Mouse (Mus musculus) midbrain, embryonic 15.5 days (tissue): ENCODE measurements around the gene Zfp385b. TPM values are rescaled to one million over a fixed set of nuclear protein-coding genes. Genes with fewer than 3 reads are reported as not detected.
A peak's percentile ranks its signal among the peaks of the same experiment; 100 is the strongest.

Experiments used
- ATAC-seq: fragments of 200-750 bp; cut with Nextera tagmentation; replicated peaks from 2 replicates; pipeline ENCODE4 v1.8.0; 2017; ENCODE audit warnings: moderate TSS enrichment
- H3K27ac ChIP-seq: fragments of 300-500 bp; sonication (generic); 2 replicates; pipeline ENCODE4 v1.5.1; 2015; ENCODE audit warnings: mild to moderate bottlenecking, inconsistent platforms
- H3K27me3 ChIP-seq: fragments of 300-500 bp; sonication (generic); replicated peaks from 2 replicates; pipeline ENCODE4 v1.6.1; 2015; ENCODE audit warnings: inconsistent platforms
- H3K36me3 ChIP-seq: fragments of 300-500 bp; sonication (generic); replicated peaks from 2 replicates; pipeline ENCODE4 v1.6.1; 2015; ENCODE audit warnings: inconsistent platforms
- H3K4me1 ChIP-seq: fragments of 300-500 bp; sonication (generic); 2 replicates; pipeline ENCODE4 v1.6.1; 2015; ENCODE audit warnings: inconsistent platforms
- H3K4me2 ChIP-seq: fragments of 300-500 bp; sonication (generic); 2 replicates; pipeline ENCODE4 v1.6.1; 2015; ENCODE audit warnings: inconsistent platforms, mild to moderate bottlenecking, moderate library complexity
- H3K4me3 ChIP-seq: fragments of 300-500 bp; sonication (generic); 2 replicates; pipeline ENCODE4 v1.5.1; 2015; ENCODE audit warnings: mild to moderate bottlenecking, inconsistent platforms
- H3K9ac ChIP-seq: fragments of 300-500 bp; sonication (generic); 2 replicates; pipeline ENCODE4 v1.6.1; 2015; ENCODE audit warnings: mild to moderate bottlenecking, inconsistent platforms
- H3K9me3 ChIP-seq: fragments of 300-500 bp; sonication (generic); 2 replicates; pipeline ENCODE4 v1.6.1; 2016; ENCODE audit warnings: inconsistent platforms
- whole genome bisulfite sequencing: fragments of 180-500 bp; shearing (Covaris S2); methylation state at CpG from one replicate; pipeline ENCODE4 v1.1.7; 2015; ENCODE audit warnings: mixed read lengths; 5-methylcytosine and 5-hydroxymethylcytosine counted together
- polyA plus RNA-seq: library from polyadenylated mRNA; unstranded; fragments of >200 nt; fragmentation: Nextera tagmentation; extraction: Ambion mirVana; gene quantifications from 2 replicates; pipeline ENCODE4 v1.2.1, GENCODE M21; 2015

Zfp385b gene
- polyA plus RNA-seq, 1 experiment from 2014 or later, result 13.2 TPM

DNA sequence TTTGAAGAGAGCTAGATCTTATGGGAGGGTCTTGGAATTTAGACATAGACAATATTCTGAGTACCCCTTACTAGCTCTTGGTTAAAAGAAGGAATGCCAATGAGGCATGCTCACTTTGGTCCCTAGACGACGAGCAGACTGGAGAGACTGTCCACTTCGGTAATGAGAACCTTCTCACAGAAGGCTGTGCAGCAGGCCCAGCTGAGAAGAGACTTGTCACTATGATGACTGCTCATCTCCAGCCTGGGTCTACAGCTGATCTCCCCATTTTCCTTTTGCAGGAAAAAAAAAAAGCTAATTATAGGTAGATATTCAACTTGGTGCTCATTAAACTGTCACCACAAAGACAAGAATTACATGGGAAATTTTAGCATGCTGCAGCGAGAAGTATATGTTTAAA is 262.5 kb downstream of the Zfp385b start:
- Histone ChIP-seq H3K4me2 (no peak overlapping the region), H3K27ac (no peak overlapping the region), H3K9me3 (no peaks in the 10 kb centered on the region), H3K4me3 (no peak overlapping the region), H3K9ac (no peak overlapping the region), H3K27me3 (no peaks in the 10 kb centered on the region), H3K4me1 (no peaks in the 10 kb centered on the region), H3K36me3 (no peaks in the 10 kb centered on the region)
- WGBS, result 80% methylated on average over 4 of the region's 4 CpGs
- ATAC-seq, result no peak

DNA sequence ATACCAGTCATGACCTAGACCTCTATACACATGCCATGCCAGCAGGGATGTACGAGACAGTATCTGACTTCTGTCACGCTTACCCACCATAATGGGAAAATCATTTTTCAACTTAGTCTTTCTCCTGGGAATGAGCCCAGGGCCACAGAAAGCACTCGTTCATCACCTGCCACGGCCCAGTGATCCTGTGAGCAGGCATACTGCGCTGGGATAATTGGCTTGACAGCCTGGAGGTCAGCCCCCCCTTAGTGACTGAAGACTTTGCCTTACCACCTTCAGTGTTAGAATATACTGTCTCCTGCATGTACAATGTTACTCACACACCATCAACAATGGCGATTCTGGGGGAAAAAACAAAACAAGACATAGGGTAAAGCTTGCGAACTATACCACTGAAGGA is 263.5 kb downstream of the Zfp385b start:
- H3K4me2 ChIP-seq, result no peak overlapping the region
- H3K9ac ChIP-seq, result no peak overlapping the region
- H3K4me1 ChIP-seq, result no peaks in the 10 kb centered on the region
- ATAC-seq, result no peak
- H3K27ac ChIP-seq, result no peak overlapping the region
- H3K4me3 ChIP-seq, result no peak overlapping the region
- 55% methylated on average over 7 of the region's 7 CpGs for WGBS
- no peaks in the 10 kb centered on the region for H3K36me3 ChIP-seq
- no peaks in the 10 kb centered on the region for H3K9me3 ChIP-seq
- H3K27me3 ChIP-seq, result no peaks in the 10 kb centered on the region

DNA sequence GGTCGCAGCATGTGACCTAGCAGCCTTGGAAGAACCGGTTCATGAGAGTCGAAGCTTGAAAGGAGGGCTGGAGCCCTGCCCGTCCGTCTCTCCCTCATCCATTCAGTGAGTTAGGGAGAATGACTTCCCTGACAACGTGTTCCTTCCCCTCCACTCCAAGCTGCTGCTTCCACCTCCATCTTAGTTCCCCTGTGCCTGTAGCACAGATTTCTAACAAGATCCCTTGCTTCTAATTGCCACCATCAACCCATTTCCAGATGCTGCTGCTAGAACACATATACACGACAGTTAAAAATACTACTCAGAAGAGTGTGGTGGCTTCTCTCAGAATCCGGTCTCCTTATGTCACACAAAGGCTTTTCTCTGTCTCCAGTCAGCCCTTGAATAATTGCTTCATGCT is 266.8 kb downstream of the Zfp385b start:
- 0 out of 2 replicates have a peak, but pooled peaks have one; percentile 45 for ATAC-seq
- no peaks in the 10 kb centered on the region for H3K36me3 ChIP-seq
- H3K4me2 ChIP-seq, result no peak overlapping the region
- H3K27ac ChIP-seq, result no peak overlapping the region
- no peaks in the 10 kb centered on the region for H3K27me3 ChIP-seq
- no peak overlapping the region for H3K9ac ChIP-seq
- H3K4me1 ChIP-seq, result no peaks in the 10 kb centered on the region
- no peaks in the 10 kb centered on the region for H3K9me3 ChIP-seq
- 62% methylated on average over 8 of the region's 8 CpGs for WGBS
- H3K4me3 ChIP-seq, result no peak overlapping the region

DNA sequence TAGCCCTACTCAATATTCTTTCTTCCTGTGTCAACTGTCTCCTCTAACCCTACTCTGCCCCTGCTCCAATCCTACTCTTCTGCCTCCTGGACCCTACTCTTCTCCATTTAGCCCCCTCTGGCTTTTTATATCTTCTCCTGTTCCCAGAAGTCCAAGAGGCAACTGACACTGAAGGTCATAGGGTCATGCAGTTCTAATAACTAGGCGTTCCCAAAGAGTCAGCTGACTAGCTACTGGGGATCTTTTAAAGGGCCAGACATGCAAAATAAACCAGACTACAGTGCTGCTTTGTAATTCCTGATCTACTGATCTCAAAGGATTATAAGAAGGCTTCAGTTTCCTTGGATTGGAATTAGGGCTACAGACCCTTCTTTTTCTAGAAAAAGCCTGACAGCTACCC is 276.1 kb downstream of the Zfp385b start:
- Histone ChIP-seq H3K36me3 (no peaks in the 10 kb centered on the region), H3K27me3 (no peaks in the 10 kb centered on the region), H3K27ac (no peak overlapping the region), H3K4me2 (no peak overlapping the region), H3K4me3 (no peak overlapping the region), H3K9ac (no peak overlapping the region), H3K9me3 (no peaks in the 10 kb centered on the region), H3K4me1 (no peaks in the 10 kb centered on the region)
- WGBS, result 26% methylated on average over 1 of the region's 1 CpGs
- ATAC-seq, result no peak

GRCm38 (mm10) chr2:77542605-77543004 is 276.8 kb downstream of the Zfp385b start:
- no peaks in the 10 kb centered on the region for H3K27me3 ChIP-seq
- no peak for ATAC-seq
- H3K27ac ChIP-seq, result no peak overlapping the region
- H3K9me3 ChIP-seq, result no peaks in the 10 kb centered on the region
- WGBS, result 71% methylated on average over 2 of the region's 2 CpGs
- H3K36me3 ChIP-seq, result no peaks in the 10 kb centered on the region
- no peak overlapping the region for H3K4me2 ChIP-seq
- no peaks in the 10 kb centered on the region for H3K4me1 ChIP-seq
- no peak overlapping the region for H3K4me3 ChIP-seq
- H3K9ac ChIP-seq, result no peak overlapping the region

DNA sequence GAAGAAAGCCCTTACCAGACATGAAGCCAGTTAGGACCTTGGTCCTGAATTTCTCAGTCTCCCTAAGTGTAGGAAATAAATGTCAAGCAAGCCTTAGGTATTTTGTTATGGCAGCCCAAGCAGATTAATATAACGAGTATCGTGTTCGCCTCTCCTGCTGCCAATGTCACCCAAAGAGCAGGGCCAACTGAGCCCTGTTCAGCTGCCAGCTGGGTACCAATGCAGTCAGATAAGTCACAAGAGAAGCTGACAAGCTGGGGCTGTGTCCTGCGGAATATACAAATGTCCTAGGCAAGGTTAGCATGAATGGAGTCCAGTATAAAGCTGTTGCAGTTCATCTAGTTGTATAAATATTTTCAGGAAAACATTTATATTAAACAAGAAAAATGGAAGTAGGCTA is 277.8 kb downstream of the Zfp385b start:
- no peaks in the 10 kb centered on the region for H3K36me3 ChIP-seq
- no peak overlapping the region for H3K4me2 ChIP-seq
- H3K9ac ChIP-seq, result no peak overlapping the region
- H3K4me3 ChIP-seq, result no peak overlapping the region
- no peak for ATAC-seq
- no peaks in the 10 kb centered on the region for H3K4me1 ChIP-seq
- WGBS, result 89% methylated on average over 4 of the region's 4 CpGs
- H3K27ac ChIP-seq, result no peak overlapping the region
- H3K27me3 ChIP-seq, result no peaks in the 10 kb centered on the region
- H3K9me3 ChIP-seq, result no peaks in the 10 kb centered on the region

GRCm38 (mm10) chr2:77540860-77541259 is 278.6 kb downstream of the Zfp385b start:
- H3K4me2 ChIP-seq, result no peak overlapping the region
- H3K4me1 ChIP-seq, result no peaks in the 10 kb centered on the region
- no peaks in the 10 kb centered on the region for H3K36me3 ChIP-seq
- H3K27me3 ChIP-seq, result no peaks in the 10 kb centered on the region
- whole genome bisulfite sequencing, result 92% methylated on average over 3 of the region's 3 CpGs
- ATAC-seq, result no peak
- H3K4me3 ChIP-seq, result no peak overlapping the region
- H3K9ac ChIP-seq, result no peak overlapping the region
- no peak overlapping the region for H3K27ac ChIP-seq
- no peaks in the 10 kb centered on the region for H3K9me3 ChIP-seq

GRCm38 (mm10) chr2:77536556-77536955 is 282.9 kb downstream of the Zfp385b start:
- WGBS, result 91% methylated on average over 3 of the region's 3 CpGs
- Histone ChIP-seq H3K9me3 (no peaks in the 10 kb centered on the region), H3K9ac (no peak overlapping the region), H3K36me3 (no peaks in the 10 kb centered on the region), H3K4me2 (no peak overlapping the region), H3K4me1 (no peaks in the 10 kb centered on the region), H3K27me3 (no peaks in the 10 kb centered on the region), H3K27ac (no peak overlapping the region), H3K4me3 (no peak overlapping the region)
- ATAC-seq, result no peak

GRCm38 (mm10) chr2:77528079-77528752 is 291.2 kb downstream of the Zfp385b start:
- WGBS, result 88% methylated on average over 7 of the region's 7 CpGs
- Histone ChIP-seq H3K9ac (no peak overlapping the region), H3K4me2 (no peak overlapping the region), H3K9me3 (no peaks in the 10 kb centered on the region), H3K27me3 (no peaks in the 10 kb centered on the region), H3K4me1 (no peaks in the 10 kb centered on the region), H3K36me3 (no peaks in the 10 kb centered on the region), H3K27ac (no peak overlapping the region), H3K4me3 (no peak overlapping the region)
- ATAC-seq, result no peak

DNA sequence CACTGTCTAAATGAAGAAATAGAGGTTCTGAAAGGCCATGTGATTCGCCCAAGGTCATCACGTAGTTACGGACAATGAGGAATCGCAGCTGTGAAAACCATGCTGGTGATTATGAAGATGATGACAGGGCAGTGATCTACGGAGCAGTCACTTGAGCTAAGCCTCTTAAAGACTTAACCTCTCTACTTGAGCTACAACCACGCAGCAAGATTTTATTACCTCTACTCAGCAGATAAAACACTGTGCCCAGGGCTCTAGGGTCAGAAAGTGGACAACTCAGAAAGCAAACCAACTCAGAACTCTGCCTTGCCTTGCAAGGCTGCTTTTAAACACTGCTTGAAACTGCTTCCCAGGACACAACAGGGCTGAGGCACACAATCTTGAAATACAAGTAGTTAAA is 291.8 kb downstream of the Zfp385b start:
- WGBS, result 66% methylated on average over 6 of the region's 6 CpGs
- Histone ChIP-seq H3K9me3 (no peaks in the 10 kb centered on the region), H3K4me2 (no peak overlapping the region), H3K4me1 (no peaks in the 10 kb centered on the region), H3K27ac (no peak overlapping the region), H3K9ac (no peak overlapping the region), H3K36me3 (no peaks in the 10 kb centered on the region), H3K4me3 (no peak overlapping the region), H3K27me3 (no peaks in the 10 kb centered on the region)
- no peak for ATAC-seq

GRCm38 (mm10) chr2:77526803-77527202 is 292.6 kb downstream of the Zfp385b start:
- H3K27ac ChIP-seq, result no peak overlapping the region
- WGBS, result 74% methylated on average over 4 of the region's 4 CpGs

DNA sequence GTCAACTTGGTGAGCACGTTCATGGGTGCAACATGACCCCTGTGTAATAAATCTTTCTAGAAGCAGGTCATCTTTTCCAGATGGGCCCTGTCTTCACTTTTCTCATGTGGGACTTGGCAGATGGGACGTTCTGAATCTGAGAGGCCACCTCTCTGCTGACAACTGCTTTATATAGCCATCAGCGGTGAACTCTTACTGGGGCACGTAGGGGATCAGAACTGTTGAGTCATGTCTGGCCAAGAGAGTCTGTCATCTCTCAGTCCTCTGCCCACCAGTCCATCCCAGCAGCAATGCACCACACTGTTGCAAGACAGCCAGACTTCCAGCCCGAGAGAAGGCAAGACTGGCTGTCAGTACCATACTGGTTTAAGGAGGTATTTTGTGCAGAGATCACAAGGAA is 293.1 kb downstream of the Zfp385b start:
- H3K4me2 ChIP-seq, result no peak overlapping the region
- no peaks in the 10 kb centered on the region for H3K9me3 ChIP-seq
- no peaks in the 10 kb centered on the region for H3K36me3 ChIP-seq
- no peak overlapping the region for H3K4me3 ChIP-seq
- no peak for ATAC-seq
- no peak overlapping the region for H3K9ac ChIP-seq
- no peak overlapping the region for H3K27ac ChIP-seq
- H3K27me3 ChIP-seq, result no peaks in the 10 kb centered on the region
- 90% methylated on average over 5 of the region's 5 CpGs for WGBS
- no peaks in the 10 kb centered on the region for H3K4me1 ChIP-seq

More at GRCm38 (mm10) chr2:77526803-77527202, 292.6 kb downstream of the Zfp385b start:
- ATAC-seq, result no peak
- no peaks in the 10 kb centered on the region for H3K9me3 ChIP-seq
- no peaks in the 10 kb centered on the region for H3K4me1 ChIP-seq
- H3K9ac ChIP-seq, result no peak overlapping the region
- H3K27me3 ChIP-seq, result no peaks in the 10 kb centered on the region
- no peak overlapping the region for H3K4me3 ChIP-seq
- no peak overlapping the region for H3K4me2 ChIP-seq
- H3K36me3 ChIP-seq, result no peaks in the 10 kb centered on the region

DNA sequence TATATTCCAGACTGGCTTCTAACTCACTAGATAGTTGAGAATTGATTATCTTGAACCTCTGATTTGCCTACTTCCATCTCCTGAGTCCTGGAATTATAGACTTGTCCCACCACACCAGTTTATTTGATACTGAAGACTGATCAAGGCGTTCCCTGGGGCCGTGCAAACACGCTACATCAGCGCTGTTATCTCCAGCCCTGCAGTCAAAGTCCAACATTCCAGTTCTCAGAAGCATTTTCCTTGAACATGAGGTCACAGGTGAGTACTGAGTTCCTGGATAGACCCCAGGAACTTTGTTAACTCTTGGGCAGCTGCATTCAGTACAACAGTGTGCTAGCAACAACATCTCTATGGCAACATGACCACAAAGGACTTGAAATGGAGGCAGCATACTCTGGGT is 297.2 kb downstream of the Zfp385b start:
- ATAC-seq, result no peak
- no peak overlapping the region for H3K27ac ChIP-seq
- H3K4me1 ChIP-seq, result peaks cover 16% of the 10 kb centered on the region
- no peak overlapping the region for H3K4me2 ChIP-seq
- H3K36me3 ChIP-seq, result no peaks in the 10 kb centered on the region
- H3K9me3 ChIP-seq, result no peaks in the 10 kb centered on the region
- H3K27me3 ChIP-seq, result no peaks in the 10 kb centered on the region
- 83% methylated on average over 4 of the region's 4 CpGs for WGBS
- no peak overlapping the region for H3K4me3 ChIP-seq
- no peak overlapping the region for H3K9ac ChIP-seq
